Mouse (Mus musculus) midbrain, embryonic 10.5 days (tissue): Measurements from ENCODE around the gene Tnfsf15. TPM values are rescaled to one million over a fixed set of nuclear protein-coding genes. Genes with fewer than 3 reads are reported as not detected.

Source experiments
- DNase-seq: peaks from one replicate; pipeline ENCODE4 v3.0.0-alpha.2; 2017; ENCODE audit warnings: low spot score
- H3K27ac ChIP-seq: fragments of 300-500 bp; sonication (generic); replicated peaks from 2 replicates; pipeline ENCODE4 v1.5.1; 2016; ENCODE audit warnings: mild to moderate bottlenecking
- H3K27me3 ChIP-seq: fragments of 300-500 bp; sonication (generic); 2 replicates; pipeline ENCODE4 v1.6.1; 2016; ENCODE audit warnings: low read depth, mild to moderate bottlenecking; ENCODE audit not compliant: poor library complexity, severe bottlenecking
- H3K36me3 ChIP-seq: fragments of 300-500 bp; sonication (generic); 2 replicates; pipeline ENCODE4 v1.6.1; 2016; ENCODE audit warnings: mild to moderate bottlenecking, moderate library complexity
- H3K4me1 ChIP-seq: fragments of 300-500 bp; sonication (generic); 2 replicates; pipeline ENCODE4 v1.6.1; 2016
- H3K4me3 ChIP-seq: fragments of 300-500 bp; sonication (generic); 2 replicates; pipeline ENCODE4 v1.5.1; 2016; ENCODE audit warnings: mild to moderate bottlenecking, moderate library complexity
- H3K9me3 ChIP-seq: fragments of 300-500 bp; sonication (generic); replicated peaks from 2 replicates; pipeline ENCODE4 v1.6.1; 2016; ENCODE audit warnings: mild to moderate bottlenecking
- WGBS: fragments of 180-500 bp; shearing (Covaris S2); methylation state at CpG from one replicate; pipeline ENCODE4 v1.1.7; 2016; 5-methylcytosine and 5-hydroxymethylcytosine counted together
- polyA plus RNA-seq: library from polyadenylated mRNA; unstranded; fragments of >200 nt; fragmentation: Nextera tagmentation; extraction: Ambion mirVana; gene quantifications from 2 replicates; pipeline ENCODE4 v1.2.1, GENCODE M21; 2016

Tnfsf15 gene
- polyA plus RNA-seq, 1 experiment from 2014 or later: not detected

DNA sequence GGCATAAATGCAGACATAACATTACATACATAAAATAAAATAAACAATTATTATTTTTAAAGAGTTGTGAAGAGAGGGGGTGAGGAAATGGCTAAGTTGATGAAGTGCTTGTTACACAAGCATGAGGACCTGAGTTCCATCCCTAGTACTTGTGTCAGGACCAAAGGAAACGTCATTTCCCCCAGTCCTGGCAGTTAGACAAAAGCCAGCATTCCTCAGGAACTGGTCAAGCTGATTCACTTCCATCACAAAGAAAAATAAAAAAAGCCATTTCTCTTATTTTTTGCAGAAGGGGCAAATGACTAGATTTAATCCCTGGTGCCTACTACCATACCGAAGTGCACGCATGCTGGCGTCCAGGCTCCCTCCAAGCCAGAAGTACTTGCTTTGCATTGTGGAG, 48.0 kb downstream of the Tnfsf15 start:
- Histone ChIP-seq H3K4me1 (no peaks in the 10 kb centered on the region), H3K9me3 (no peaks in the 10 kb centered on the region), H3K4me3 (no peak overlapping the region), H3K27me3 (no peaks in the 10 kb centered on the region), H3K36me3 (no peaks in the 10 kb centered on the region), H3K27ac (no peak overlapping the region)
- WGBS: 92% methylated on average over 4 of the region's 4 CpGs
- no peak for DNase-seq

DNA sequence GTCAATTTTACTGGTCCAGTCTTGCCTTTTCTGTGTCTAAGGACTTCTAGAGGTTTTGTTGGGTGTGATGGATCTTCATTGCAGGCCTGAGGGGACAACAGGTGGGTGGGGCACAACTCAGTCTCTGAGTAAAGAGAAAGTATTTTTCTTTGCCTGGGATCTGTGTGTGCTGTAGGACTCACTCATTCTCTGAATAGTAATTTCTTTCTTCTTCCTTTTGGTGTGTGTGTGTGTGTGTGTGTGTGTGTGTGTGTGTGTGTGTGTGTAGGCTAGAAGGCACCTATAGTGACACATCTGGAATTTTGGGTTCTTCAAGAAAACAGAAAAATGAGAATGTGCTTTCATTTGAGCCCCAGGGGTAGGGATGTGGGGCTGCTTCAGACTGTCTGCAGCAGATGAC, 52.6 kb downstream of the Tnfsf15 start:
- Histone ChIP-seq H3K36me3 (no peaks in the 10 kb centered on the region), H3K4me3 (no peak overlapping the region), H3K27ac (no peak overlapping the region), H3K27me3 (no peaks in the 10 kb centered on the region), H3K4me1 (no peaks in the 10 kb centered on the region; the same call in 1 of the 2 replicates), H3K9me3 (no peaks in the 10 kb centered on the region)
- no peak for DNase-seq

DNA sequence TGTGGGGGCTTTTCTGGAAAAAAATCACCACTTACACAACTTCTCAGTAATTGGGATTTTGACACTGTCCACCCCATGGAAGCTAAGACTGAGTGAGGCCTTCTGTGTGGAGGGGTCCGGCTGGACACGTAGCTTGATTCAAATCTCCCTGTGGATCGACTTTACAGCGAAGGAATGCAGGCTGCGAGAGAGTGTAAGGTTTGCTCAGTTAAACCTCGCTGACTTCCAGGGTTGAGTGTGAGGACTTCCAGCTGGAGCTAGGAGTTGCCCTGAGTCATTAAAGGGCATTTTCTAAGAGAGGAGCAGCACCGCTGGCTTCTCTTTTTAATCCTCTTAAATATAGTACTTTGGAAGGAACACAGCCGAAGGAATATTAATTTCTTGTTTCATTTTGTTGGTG, 57.5 kb downstream of the Tnfsf15 start:
- H3K27me3 ChIP-seq: no peaks in the 10 kb centered on the region
- 73% methylated on average over 8 of the region's 8 CpGs for WGBS
- no peaks in the 10 kb centered on the region; the same call in 1 of the 2 replicates for H3K4me1 ChIP-seq
- H3K36me3 ChIP-seq: no peaks in the 10 kb centered on the region
- no peak for DNase-seq
- H3K4me3 ChIP-seq: no peak overlapping the region
- H3K27ac ChIP-seq: no peak overlapping the region
- H3K9me3 ChIP-seq: no peaks in the 10 kb centered on the region

DNA sequence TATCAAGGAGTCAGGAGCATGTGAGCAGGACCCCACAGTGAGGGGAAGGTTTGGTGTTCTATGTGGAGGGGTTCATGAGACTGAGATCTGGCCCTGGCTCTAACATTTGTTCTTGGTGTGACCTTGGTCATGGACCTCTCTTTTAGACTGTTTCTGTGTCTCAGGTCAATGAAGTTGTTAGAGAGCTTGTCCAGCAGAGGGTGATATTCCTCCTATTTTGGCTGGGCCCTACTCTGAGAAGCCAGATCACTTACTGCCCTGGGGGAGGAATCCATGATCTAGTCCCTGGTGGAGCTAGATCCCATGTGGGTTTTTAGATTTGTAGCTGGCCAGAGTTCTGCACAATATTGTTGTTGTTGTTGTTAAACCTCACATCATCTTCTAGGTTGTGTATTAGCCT, 58.8 kb downstream of the Tnfsf15 start:
- Histone ChIP-seq H3K36me3 (no peaks in the 10 kb centered on the region), H3K27ac (no peak overlapping the region), H3K4me3 (no peak overlapping the region), H3K4me1 (no peaks in the 10 kb centered on the region; the same call in 1 of the 2 replicates), H3K27me3 (no peaks in the 10 kb centered on the region), H3K9me3 (no peaks in the 10 kb centered on the region)
- DNase-seq: no peak

DNA sequence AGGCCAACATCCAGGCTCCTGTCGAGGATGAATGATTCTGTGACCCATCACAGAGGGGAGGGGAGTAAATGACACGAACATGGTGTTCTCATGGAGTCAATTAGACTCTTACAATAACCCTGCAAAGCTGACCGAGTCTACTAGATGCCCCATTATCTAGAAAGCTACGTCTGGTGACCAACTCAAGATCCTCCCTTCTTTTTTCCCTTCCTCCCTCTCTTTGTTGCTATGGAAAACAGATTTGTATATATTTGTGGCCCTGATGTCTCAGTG, 59.7 kb downstream of the Tnfsf15 start:
- no peaks in the 10 kb centered on the region for H3K9me3 ChIP-seq
- H3K4me3 ChIP-seq: no peak overlapping the region
- no peak overlapping the region for H3K27ac ChIP-seq
- H3K27me3 ChIP-seq: no peaks in the 10 kb centered on the region
- no peaks in the 10 kb centered on the region; the same call in 1 of the 2 replicates for H3K4me1 ChIP-seq
- DNase-seq: no peak
- no peaks in the 10 kb centered on the region for H3K36me3 ChIP-seq
- 75% methylated on average over 4 of the region's 4 CpGs for WGBS

DNA sequence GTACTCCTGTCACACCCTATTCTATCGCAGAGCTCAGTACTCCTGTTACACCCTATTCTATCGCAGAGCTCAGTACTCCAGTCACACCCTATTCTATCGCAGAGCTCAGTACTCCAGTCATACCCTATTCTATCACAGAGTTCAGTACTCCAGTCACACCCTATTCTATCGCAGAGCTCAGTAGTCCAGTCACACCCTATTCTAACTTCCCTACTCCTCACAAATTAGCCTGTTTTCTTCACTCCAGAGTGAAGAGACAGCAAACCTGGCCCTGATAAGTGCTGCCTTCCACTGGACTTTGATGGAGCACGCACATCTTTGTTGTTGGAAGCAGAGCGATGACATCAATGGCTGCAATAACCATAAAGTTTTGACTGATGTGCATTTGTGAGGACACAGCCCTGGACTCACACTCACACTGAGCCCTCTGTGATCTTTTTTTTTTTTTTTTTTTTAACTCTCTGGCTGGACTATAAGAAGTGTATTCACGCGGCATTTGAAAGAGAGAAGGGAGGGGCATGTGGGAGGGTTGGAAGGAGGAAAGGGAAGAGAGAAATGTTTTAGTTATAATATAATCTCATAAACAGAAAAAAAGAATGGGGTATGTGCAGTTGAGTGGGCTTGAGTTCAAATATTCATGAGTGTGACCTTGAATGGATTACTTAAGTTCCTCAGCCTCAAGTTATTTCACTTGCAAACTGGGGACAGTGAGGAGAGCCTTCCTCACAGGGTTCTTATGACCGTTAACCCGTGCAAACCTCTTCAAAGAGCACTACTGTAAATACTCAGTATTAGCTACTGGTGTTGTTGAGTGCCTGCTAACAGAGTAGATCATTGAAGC, 60.3 kb downstream of the Tnfsf15 start:
- Histone ChIP-seq H3K4me1 (no peaks in the 10 kb centered on the region; the same call in 1 of the 2 replicates), H3K36me3 (no peaks in the 10 kb centered on the region), H3K27ac (no peak overlapping the region), H3K9me3 (no peaks in the 10 kb centered on the region), H3K4me3 (no peak overlapping the region), H3K27me3 (no peaks in the 10 kb centered on the region)
- no peak for DNase-seq
- WGBS: 88% methylated on average over 10 of the region's 10 CpGs

DNA sequence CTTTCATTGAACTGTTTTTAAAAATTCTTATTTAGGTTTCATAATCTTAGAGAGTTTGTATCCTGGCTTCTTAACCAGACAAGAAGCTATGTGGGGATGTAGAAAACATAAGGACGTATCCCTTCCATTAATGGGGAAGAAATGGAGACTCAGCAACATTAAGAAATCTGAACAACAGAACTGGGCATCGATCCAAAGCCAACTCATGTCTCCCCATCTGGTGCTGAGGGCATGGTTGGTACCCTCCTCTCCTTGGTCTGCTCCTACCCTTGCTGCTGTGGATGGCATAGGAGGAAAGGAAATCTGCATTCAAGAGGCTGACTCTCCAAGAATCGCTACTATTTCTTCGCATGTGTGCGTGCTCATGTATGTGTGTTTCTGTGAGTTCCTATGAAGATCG, 61.2 kb downstream of the Tnfsf15 start:
- Histone ChIP-seq H3K27ac (no peak overlapping the region), H3K27me3 (no peaks in the 10 kb centered on the region), H3K4me3 (no peak overlapping the region), H3K4me1 (no peaks in the 10 kb centered on the region; the same call in 1 of the 2 replicates), H3K36me3 (no peaks in the 10 kb centered on the region), H3K9me3 (no peaks in the 10 kb centered on the region)
- WGBS: 93% methylated on average over 6 of the region's 6 CpGs
- DNase-seq: no peak

DNA sequence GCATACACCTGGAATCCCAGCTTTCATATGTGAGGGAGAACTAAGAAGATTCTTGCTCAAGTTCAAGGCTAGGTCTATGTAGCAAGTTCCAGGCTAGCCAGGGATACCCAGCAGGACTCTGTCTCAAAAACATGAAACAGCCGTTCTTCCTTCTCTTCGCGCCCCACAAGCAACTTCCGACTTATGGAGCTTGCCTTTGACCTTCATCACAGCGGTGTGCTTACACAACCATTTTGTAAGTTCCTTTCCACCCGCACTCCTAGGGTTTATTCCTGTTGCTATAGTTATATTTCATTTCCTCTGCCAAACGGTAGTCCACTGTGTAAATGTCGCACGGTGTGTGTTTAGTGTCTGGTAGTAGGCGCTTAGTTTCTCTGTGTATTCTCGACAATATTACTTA, 61.9 kb downstream of the Tnfsf15 start:
- no peaks in the 10 kb centered on the region; the same call in 1 of the 2 replicates for H3K4me1 ChIP-seq
- no peak overlapping the region for H3K27ac ChIP-seq
- WGBS: 87% methylated on average over 11 of the region's 11 CpGs
- H3K27me3 ChIP-seq: no peaks in the 10 kb centered on the region
- H3K9me3 ChIP-seq: no peaks in the 10 kb centered on the region
- no peak for DNase-seq
- no peak overlapping the region for H3K4me3 ChIP-seq
- no peaks in the 10 kb centered on the region for H3K36me3 ChIP-seq

DNA sequence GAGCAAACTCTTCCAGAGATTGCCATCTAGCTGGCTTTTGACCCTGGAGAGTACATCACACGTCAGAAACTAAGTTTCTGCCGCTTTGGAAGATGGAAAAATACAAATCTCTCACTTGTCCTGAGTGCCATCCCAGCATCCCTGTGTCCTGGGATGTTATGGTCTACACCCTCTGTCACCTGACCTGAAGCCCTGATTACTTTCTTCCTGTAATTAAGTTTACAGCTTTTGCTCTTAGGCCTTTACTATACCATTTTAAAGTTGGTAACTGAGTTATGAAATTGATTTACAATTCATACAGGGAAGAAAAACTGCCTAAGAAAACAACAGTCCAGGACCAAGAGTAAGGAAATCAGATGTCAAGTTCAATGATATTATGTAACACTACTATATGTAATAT, 62.5 kb downstream of the Tnfsf15 start:
- 84% methylated on average over 2 of the region's 2 CpGs for WGBS
- no peak overlapping the region for H3K27ac ChIP-seq
- H3K4me1 ChIP-seq: no peaks in the 10 kb centered on the region; the same call in 1 of the 2 replicates
- H3K9me3 ChIP-seq: no peaks in the 10 kb centered on the region
- no peak for DNase-seq
- H3K36me3 ChIP-seq: no peaks in the 10 kb centered on the region
- no peak overlapping the region for H3K4me3 ChIP-seq
- no peaks in the 10 kb centered on the region for H3K27me3 ChIP-seq

DNA sequence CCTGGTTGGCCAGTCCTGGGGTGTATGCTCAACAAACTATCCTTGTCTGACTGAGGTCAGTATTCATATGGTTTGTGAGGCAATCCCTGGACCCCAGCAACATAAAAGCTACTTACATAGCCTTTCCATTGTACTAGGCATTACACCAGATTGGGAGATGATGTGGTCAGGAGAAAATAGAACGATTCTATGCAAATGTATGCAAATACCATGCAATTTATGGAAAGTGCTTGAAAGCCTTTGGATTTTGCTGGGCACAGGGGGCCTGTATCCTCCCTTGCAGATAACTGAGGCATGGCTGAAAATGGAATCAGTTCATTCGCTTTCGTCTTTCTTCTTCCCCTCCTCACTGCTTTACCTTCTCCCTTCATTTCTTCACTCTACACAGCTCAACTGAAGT, 63.4 kb downstream of the Tnfsf15 start:
- Histone ChIP-seq H3K9me3 (no peaks in the 10 kb centered on the region), H3K4me1 (no peaks in the 10 kb centered on the region), H3K4me3 (no peak overlapping the region), H3K36me3 (no peaks in the 10 kb centered on the region), H3K27ac (no peak overlapping the region), H3K27me3 (no peaks in the 10 kb centered on the region)
- WGBS: 86% methylated on average over 3 of the region's 3 CpGs
- DNase-seq: no peak

Other genes with a start within 250 kb of the Tnfsf15 start
- gene Whrn, start 249.1 kb downstream of the Tnfsf15 start, polyA plus RNA-seq: 8.6 and 8.8 TPM in 2 replicates
- 290 and 319 TPM in 2 replicates for gene Atp6v1g1, start 200.3 kb downstream of the Tnfsf15 start, polyA plus RNA-seq
- gene Tmem268, start 186.3 kb downstream of the Tnfsf15 start, polyA plus RNA-seq: 9.7 and 10.0 TPM in 2 replicates
- gene Gm11213, start 139.9 kb downstream of the Tnfsf15 start, polyA plus RNA-seq: not detected in 2 replicates
- gene Tex48, start 122.7 kb downstream of the Tnfsf15 start, polyA plus RNA-seq: not detected in 2 replicates
- gene Gm11214, start 81.7 kb downstream of the Tnfsf15 start, polyA plus RNA-seq: not detected in 2 replicates
- gene Tnfsf8, start 116.2 kb upstream of the Tnfsf15 start, polyA plus RNA-seq: not detected in 2 replicates